Mouse (Mus musculus) large intestine, adult 2 months (tissue): ENCODE measurements around the gene Zdhhc19. TPM values are rescaled to one million over a fixed set of nuclear protein-coding genes. Genes with fewer than 3 reads are reported as not detected.

Experiments used
- DNase-seq: peaks from one replicate; pipeline ENCODE4 v3.0.0-alpha.2; 2012; ENCODE audit warnings: low read depth, low spot score
- WGBS: fragments of 180-500 bp; shearing (Covaris S2); methylation state at CpG from one replicate; pipeline ENCODE4 v1.1.7; 2018; 5-methylcytosine and 5-hydroxymethylcytosine counted together
- polyA plus RNA-seq: library from polyadenylated mRNA; depleted of rRNA; stranded (reverse); fragments of >200 nt; gene quantifications from 2 replicates; pipeline ENCODE4 v1.2.3, GENCODE M21; 2012

The Zdhhc19 gene
- polyA plus RNA-seq, 1 experiment, result 3.1 TPM

DNA sequence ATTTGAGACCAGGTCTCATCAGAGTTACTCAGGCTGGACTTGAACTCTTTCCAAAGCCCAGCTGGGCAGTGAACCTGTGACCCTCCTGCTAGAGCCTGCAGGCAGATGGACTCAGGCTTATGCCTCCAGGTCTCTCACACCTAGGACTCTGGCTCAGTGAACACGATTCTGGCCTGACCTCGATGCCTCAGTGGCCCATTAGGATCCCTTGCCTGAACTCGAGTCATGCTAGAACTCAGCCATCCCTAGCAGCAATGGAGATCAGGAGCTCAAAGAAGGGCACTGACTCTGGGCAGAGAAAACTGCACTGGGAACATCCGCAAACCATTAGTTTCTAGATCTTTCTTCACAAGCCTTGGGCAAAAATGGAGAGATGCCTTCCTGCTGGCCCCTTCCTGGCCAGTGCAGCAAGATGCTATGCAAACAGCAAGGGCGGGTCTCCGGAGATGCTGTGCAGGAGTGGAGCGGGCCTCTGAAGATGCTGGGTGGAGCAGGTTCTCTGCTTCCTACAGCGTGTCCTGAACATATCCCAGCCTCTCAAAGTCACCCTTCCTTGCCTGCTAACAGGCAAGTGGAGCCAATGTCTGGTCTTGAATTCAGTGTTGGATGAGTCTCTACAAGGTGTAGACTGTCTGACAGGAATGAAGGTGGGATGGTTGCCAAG, 15.9 kb downstream of the Zdhhc19 start:
- WGBS, result 76% methylated on average over 8 of the region's 8 CpGs
- DNase-seq, result no peak

- no peak for DNase-seq
- 74% methylated on average over 3 of the region's 3 CpGs for WGBS
Observed at GRCm38 (mm10) chr16:32512921-32513320, 16.9 kb downstream of the Zdhhc19 start.

DNA sequence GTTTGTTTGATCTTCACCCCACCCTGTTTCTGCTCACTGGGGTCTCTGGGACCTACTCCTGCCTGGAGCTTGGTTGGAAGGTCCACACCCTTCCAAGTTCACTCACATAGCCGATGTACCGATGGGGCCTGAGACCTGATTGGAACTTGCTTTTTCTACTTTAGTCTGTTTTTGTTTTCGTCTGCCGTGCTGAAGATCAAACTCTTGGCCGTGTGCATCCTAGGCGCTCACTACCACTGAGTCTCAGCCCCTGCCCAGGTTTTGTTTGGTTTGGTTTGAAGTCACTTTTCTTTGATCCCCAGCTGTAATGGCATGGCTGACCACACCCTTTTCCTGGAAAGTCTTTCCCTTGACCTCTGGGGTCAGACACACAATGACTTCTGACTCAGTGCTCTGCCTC, 17.3 kb downstream of the Zdhhc19 start:
- DNase-seq, result no peak
- WGBS, result 91% methylated on average over 6 of the region's 6 CpGs

DNA sequence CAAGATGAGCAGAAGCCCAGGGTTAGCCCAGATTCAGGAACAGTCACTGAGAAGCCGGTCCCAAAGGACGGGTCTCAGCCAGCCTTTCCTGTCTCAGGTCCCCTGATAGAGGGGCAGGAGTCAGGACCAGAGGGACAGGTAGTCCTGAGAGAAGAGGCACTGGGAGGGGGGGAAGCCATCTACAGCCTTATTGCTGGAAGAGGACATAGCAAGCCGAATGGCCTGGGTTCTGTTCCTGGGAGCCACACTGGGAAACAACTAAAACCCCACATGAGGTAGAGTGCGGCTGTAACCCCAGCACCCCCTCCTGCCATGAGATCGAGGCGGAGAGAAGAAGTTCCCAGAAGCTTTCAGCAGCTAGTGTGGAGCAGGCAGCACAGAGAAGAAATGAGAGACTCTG, 17.9 kb downstream of the Zdhhc19 start:
- DNase-seq, result no peak
- 97% methylated on average over 6 of the region's 6 CpGs for WGBS

- no peak for DNase-seq
- 16% methylated on average over 21 of the region's 21 CpGs for WGBS
Observed at GRCm38 (mm10) chr16:32516006-32516962, 20.2 kb downstream of the Zdhhc19 start.

DNA sequence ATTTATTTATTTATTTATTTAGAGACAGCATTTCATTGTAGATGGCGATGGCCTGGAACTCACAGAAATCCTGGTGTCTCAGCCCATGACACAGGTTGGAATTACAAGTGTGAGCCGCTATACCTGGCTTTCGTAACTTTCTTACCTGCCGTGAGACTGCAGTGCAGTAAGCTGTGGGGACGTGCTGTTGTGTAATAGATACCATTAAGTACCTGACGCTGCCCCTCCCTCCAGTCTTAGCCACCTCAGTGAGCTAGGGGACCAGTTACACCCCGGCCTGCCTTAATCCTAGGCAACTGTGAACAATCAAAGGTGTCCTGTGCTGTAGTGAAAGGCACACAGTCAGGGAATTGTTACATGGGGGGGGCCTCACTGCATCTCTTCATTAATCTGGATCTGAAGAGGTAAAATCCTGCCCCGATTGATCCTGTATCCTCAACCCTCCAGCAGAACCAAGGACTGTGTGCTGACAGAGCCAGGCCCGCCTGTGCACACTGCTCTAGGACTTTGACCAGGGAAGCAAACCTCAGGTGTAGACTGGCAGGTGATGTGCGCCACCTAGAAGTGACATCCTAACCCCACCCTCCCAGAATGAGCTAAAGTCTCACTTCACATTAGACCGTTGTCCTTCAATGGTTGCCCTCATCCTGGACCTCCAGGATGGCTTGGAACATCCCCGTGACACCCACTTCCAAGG, 21.9 kb downstream of the Zdhhc19 start:
- DNase-seq, result no peak

DNA sequence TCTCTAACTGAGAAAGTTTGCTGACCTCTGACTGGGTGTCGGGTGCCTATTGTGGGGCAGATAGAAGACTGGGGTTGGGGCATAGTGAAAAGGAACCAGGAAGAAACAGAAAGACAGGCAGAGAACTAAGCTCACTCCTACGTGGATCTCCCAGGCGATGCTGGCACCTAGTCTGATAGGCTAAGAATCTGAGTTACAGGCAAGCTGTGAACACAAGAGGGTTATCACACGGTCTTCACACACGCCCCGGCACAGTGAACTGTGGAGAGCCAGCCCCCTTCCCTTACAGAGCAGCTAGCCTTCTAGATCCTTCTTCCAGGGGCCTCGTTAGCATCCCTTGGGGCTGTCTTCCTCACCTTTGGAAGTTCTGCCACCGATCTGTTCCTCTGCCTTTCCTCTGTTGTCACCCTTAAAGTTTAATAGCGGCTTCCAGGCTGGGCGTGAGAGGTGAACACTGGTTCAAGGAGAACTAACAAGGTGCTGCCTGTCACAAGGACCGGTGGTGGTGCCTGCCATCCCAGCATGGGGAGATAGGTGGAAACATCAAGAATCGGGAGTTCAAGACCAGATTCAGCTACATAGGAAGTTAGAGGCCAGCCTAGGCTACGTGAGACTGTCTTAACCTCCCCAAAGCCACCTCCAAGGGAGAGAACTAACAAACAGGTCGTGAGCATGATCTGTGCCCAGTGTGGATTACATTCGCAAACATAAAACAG, 23.7 kb downstream of the Zdhhc19 start:
- 66% methylated on average over 15 of the region's 15 CpGs for WGBS
- DNase-seq, result no peak

More for the DNA sequence above, 21.9 kb downstream of the Zdhhc19 start:
- WGBS, result 51% methylated on average over 12 of the region's 12 CpGs

GRCm38 (mm10) chr16:32520372-32520748, 24.3 kb downstream of the Zdhhc19 start:
- no peak for DNase-seq
- 18% methylated on average over 9 of the region's 9 CpGs for WGBS

DNA sequence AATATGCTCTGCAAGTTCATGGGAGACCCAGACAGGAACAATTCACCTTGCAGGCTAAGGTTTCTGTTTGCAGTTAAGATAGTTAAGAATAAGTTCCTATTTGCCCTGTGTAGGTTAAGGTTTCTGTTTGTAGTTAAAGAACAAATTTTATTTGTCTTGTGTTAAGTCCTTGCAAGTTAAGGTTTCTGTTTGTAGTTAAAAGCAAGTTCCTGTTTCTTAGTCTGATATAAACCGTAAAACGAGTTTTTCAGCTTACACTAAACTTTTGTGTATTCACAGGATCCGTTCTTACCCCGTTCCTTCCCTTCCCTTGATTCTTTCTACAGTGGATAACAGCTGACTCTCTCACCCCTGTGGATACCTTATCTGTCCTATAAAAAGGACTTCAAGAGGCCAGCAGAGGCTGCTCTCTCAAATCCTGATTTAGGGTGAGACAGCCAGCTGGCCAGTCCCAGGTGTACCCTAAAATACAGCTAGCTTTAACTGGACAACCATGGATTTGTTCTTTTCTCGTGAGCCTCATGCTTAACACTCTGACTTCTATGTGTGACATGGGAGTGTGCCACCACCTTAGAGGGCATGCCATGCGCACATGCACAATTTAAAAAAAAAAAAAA, 26.6 kb downstream of the Zdhhc19 start:
- DNase-seq, result no peak
- WGBS, result 30% methylated on average over 6 of the region's 6 CpGs

DNA sequence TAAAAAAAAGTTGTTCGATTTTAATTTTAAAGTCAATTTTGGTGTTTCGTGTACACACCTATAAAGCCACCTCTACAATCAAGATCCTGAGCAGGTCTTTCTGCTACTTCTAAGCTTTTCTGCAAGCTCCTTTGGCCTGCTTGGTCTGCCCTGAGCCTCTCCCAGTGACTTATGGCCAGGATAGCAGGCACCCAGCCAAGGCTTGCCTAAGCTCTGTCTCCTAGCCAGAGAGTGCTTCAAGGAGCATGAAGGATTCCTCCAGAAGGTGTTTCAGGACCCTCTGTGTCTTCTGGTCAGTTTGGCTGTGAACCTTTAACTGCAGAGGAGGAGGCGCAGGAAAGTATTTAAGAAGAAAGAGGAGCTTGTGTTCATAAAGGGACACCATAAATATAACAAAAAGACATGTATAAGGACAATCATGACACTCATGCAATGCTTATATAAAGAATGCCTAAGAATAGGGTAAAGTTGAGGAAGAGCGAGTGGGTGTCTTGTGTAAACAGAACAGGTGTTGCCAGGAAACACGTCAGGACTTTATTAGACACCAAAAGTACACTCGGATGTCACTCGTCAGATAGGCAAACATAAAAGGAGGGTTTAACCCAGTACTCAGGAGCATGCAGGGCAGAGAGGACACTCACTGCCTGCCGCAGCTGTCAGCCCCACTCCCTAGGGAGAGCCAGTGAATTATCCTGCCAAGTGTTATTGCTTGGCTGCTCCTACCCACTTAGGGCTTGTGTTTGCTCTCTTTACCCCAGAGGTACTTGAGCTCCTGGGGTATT, 27.6 kb downstream of the Zdhhc19 start:
- WGBS, result 17% methylated on average over 8 of the region's 8 CpGs
- DNase-seq, result peak; percentile 76

- no peak for DNase-seq
- WGBS, result 20% methylated on average over 5 of the region's 5 CpGs
Observed at GRCm38 (mm10) chr16:32524244-32524615, 28.2 kb downstream of the Zdhhc19 start.

DNA sequence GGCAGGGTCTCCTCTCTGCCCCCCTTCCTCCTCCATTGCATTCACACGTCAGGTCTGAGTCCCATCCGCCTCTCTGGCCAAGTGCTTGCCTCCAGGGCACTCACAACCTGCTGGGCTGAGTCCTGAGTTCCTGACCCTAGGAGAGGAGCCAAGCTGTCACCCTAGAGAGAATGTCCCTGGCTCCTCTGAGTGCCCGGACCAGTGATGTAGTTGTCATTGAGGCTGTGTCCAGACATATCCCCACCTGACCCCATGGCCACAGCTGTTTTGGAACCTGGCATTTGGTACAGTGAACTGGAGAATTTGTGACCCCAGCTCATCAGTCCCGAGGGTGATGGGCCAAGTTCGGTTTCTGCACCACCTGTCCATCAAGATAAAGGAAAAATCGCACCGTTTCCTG, 30.8 kb downstream of the Zdhhc19 start:
- WGBS, result 60% methylated on average over 7 of the region's 7 CpGs

DNA sequence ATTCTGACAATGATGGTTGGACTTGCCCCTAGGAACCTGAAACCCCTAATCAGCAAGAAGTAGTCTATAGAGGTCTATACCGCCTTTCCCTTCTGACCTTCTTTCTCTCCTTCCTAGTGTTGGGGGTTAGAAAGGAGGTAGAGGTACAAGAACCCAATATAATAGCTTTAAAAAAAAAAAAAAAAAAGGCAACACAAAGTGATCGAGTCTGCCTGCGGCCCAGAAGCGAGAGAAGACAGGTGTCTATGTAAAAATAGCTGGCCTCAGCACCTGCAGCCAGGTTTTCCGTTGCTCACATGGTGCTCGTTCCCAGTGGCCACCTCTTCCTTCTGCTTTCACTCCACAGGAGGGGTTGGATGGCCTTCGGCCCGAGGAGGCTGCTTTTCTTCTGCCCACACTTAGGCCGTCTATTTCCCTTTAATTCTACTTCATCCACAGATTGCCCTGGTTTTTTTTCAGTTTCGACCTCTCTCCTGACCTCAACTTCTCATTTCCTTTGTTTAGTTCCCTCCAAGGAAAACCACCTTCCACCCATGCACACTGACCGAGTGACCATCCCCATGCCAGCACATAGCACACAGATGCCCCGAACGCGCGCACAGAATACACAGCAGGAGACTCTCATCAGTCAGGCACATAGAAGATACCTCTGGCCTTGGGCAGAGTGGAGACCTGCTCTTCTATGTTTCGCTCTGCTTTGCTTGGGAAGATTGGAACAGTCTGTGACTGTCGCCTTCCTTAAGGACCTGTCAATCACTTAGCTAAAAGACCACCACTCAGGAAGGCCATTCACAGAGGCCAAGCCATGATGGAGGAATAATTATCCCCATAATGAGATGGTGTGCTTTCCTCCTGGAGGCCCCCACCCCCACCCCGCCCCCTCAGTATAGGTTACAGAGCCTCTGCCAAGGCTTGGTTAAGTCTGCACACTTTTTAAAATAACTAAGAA, 37.1 kb downstream of the Zdhhc19 start:
- 85% methylated on average over 18 of the region's 18 CpGs for WGBS
- no peak for DNase-seq

More for the DNA sequence above, 30.8 kb downstream of the Zdhhc19 start:
- DNase-seq, result no peak

GRCm38 (mm10) chr16:32535157-32535751, 39.2 kb downstream of the Zdhhc19 start:
- 70% methylated on average over 5 of the region's 5 CpGs for WGBS
- no peak for DNase-seq

DNA sequence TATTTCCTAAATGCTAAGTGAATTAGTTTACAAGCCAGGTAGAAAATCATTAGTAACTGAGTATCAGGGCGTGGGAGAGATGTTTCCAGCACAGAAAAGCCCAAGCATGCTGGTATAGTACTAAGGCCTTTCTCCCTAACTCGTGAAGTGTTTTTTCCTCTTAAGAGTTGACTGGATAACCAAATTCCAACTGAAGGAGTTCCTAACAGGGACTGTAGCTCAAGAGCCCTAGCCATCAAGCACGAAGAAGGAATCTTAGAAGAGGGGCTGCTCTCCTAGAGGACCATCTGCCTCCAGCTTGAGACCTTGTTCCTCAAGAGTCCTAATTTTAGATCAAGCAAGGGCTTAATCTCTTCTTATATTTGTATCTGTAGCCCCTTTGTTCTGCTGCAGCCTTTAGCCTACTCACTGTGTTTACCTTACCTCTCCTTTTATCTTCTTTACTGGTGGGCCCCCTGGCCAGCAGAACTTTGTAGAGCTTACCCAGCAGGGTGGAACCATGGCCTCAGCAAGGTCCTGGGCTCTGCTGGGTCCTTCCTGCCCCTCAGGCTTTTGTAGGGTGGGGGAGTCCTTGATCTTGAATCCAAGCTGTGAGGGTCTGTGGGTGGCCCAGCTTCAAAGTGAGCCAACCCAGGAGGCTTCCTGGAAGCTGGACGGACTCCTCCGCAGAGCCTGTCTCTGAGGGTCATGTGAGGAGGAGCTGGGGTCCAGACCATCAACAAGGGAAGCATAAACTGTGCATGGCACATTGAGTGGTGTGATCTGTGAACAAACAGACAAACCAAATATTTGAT, 42.0 kb downstream of the Zdhhc19 start:
- WGBS, result 74% methylated on average over 5 of the region's 5 CpGs
- DNase-seq, result no peak

DNA sequence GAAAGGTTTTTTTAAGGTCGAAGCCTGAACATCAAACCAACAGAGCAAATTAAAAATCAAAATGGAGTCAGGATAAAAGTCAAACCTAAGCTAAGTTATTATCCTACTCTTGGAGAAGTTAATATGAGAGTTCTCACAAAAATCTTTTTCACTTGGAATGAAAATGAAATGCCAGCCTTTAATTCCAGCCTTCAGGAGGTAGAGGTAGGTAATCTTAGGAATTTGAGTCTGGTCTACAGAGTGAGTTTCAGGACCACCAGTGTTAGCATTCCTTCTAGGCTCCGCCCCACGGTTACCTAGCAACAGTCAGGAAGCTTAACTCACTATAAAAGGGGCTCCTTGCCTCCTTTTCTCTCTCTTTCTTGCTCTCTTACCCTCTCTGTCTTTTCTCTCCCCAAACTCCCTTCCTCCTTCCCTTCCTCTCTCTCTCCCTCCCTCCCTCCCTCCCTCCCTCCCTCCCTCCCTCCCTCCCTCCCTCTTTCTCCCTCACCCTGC, 42.7 kb downstream of the Zdhhc19 start:
- 62% methylated on average over 3 of the region's 3 CpGs for WGBS
- DNase-seq, result no peak
